Comparison of ENCODE assay signal across 9 mouse cellular contexts in genomic region chr1:151948065-151948464, GRCm38 (mm10).
DNase-seq lines count a peak whose midpoint lies in the region; ATAC-seq lines count a peak whose summit lies in the region.
"Had no signal": no experiment of that assay in that cellular context is flagged by ENCODE, and none has a peak within 500 bp of the region (broad histone marks: within the 10 kb centered on the region; RNA-seq: fewer than 3 reads in every experiment).

No protein-coding gene starts in this region.

- H3K27me3 ChIP-seq in heart, embryonic 10.5 days (ENCODE audit: insufficient read depth, poor library complexity, severe bottlenecking): no peaks in the 10 kb centered on the region
- no peaks in the 10 kb centered on the region for H3K27me3 ChIP-seq in lung, embryonic 16.5 days (ENCODE audit: control insufficient read depth, insufficient read depth, low read depth, low read length)

- no peaks in the 10 kb centered on the region for H3K9me3 ChIP-seq in heart, embryonic 10.5 days
- no peaks in the 10 kb centered on the region for H3K9me3 ChIP-seq in lung, embryonic 16.5 days (ENCODE audit: control insufficient read depth, low read length)

- H3K4me1 ChIP-seq in heart, embryonic 10.5 days: peaks cover 63% of the 10 kb centered on the region
- peaks cover 12% of the 10 kb centered on the region; the same call in 1 of the 2 replicates for H3K4me1 ChIP-seq in lung, embryonic 16.5 days (replicated peaks; ENCODE audit: control insufficient read depth, insufficient read depth, low read length)

- H3K4me3 ChIP-seq in heart, embryonic 10.5 days: no peak overlapping the region
- H3K4me3 ChIP-seq in lung, embryonic 16.5 days (ENCODE audit: low read length): no peak overlapping the region

- H3K4me2 ChIP-seq in lung, embryonic 16.5 days (ENCODE audit: low read depth, low read length): no peak overlapping the region

- H3K27ac ChIP-seq in heart, embryonic 10.5 days: peak overlapping the region; percentile 59; the same call in 1 of the 2 replicates
- H3K27ac ChIP-seq in lung, embryonic 16.5 days (ENCODE audit: low read length): peak overlapping the region; percentile 34; the same call in 1 of the 2 replicates
- H3K27ac ChIP-seq: liver, embryonic 14.5 days had no signal

- WGBS in heart, embryonic 10.5 days: 65% methylated on average over 3 of the region's 3 CpGs
- WGBS in lung, embryonic 16.5 days: 44% methylated on average over 3 of the region's 3 CpGs

- no peaks in the 10 kb centered on the region for H3K36me3 ChIP-seq in heart, embryonic 10.5 days
- no peaks in the 10 kb centered on the region for H3K36me3 ChIP-seq in lung, embryonic 16.5 days (ENCODE audit: control insufficient read depth, insufficient read depth, low read length)

- intact Hi-C loops in heart, postnatal 25 days (cut with DNase I): no loop called here

- no peak for DNase-seq in heart, embryonic 10.5 days (ENCODE audit: low spot score)
- no peak for DNase-seq in heart, postnatal 25 days (ENCODE audit: low spot score)
- peak; percentile 23 for DNase-seq in 3T3-L1 (ENCODE audit: low read depth, low spot score)
- peak; percentile 35 for DNase-seq in fibroblast of lung, adult 2 months (ENCODE audit: low read depth)
- no peak for DNase-seq in spleen, adult 12 weeks (ENCODE audit: low spot score)
- DNase-seq in c-Kit-positive CD71-positive TER-119-positive erythroid progenitor cells, embryonic 14.5 days (ENCODE audit: low spot score): no peak
- DNase-seq in left cerebral cortex, adult 18-20 months (ENCODE audit: low spot score in 2 of 2): no peak

- no peak overlapping the region for H3K9ac ChIP-seq in lung, embryonic 16.5 days (ENCODE audit: low read length)
- H3K9ac ChIP-seq: liver, embryonic 14.5 days had no signal

- peak; percentile 59 for ATAC-seq in lung, embryonic 16.5 days (ENCODE audit: low read depth)

Comparison
In these comparisons a context has a peak if more than half of its experiments do, and no peak if none do; other contexts are left out.
1. DNase-seq: peak in 3T3-L1 (single experiment) and fibroblast of lung, adult 2 months (single experiment); none in heart, embryonic 10.5 days (single experiment), heart, postnatal 25 days (single experiment), spleen, adult 12 weeks (single experiment), c-Kit-positive CD71-positive TER-119-positive erythroid progenitor cells, embryonic 14.5 days (single experiment) and left cerebral cortex, adult 18-20 months (0 of 2).